Mouse (Mus musculus) neutrophil, adult 5-6 weeks (primary cell): ENCODE measurements around the gene Clba1. TPM values are rescaled to one million over a fixed set of nuclear protein-coding genes. Genes with fewer than 3 reads are reported as not detected.

Experiments used
- ATAC-seq: fragments of 151-379, 151-347 bp; 2 replicates; pipeline ENCODE4 v1.8.0; 2017; ENCODE audit warnings: mild to moderate bottlenecking, moderate TSS enrichment; ENCODE audit not compliant: insufficient number of reproducible peaks, poor library complexity, low FRiP score, severe bottlenecking; ENCODE audit errors: extremely low read depth
- total RNA-seq: library from RNA; stranded (forward); fragments of 200-1000 nt; gene quantifications from 2 replicates; pipeline ENCODE4 v1.2.3, GENCODE M21; 2017

Gene Clba1
- 0.37 and 0.70 TPM in 2 replicates for total RNA-seq

DNA sequence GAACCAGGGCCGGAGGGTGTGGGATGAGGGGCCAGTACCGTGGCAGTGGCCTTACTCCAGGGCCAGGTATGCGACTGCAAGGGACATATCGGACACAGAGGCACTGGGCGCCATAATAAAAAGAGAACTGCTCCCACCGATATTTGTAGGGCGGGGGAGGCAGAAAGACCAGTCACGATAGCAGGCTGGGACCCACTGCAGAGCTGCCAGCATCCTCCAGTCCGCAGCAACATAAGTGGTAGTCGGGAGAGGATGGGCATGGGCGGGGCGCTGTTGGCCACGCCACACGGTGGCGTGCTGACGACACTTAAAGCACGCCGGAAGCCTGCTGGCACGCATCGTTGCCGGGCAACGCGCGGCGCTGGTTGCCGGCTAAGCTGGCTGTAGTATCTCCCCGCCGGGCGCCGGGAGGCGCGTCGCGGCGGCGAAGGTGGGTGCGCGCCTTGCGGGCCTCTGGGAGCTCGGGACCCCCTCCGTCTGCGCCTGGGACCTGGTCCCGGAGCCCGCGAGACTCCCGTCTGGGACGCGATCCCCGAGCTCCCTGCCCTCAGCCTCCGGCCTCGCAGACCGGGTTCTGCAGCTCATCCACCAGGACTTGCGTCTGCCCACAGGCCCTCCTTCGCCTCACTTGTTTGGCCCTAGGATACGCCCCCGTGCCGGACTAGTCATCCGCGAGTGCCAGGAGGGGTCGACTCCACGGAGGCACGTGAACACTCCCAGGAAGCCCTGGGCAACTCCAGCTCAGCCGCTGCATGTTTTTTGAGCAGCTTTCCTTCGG lies at the start of gene Clba1:
Clba1 (plus strand) TSS at position 351 of the 778 bp plus-strand sequence.
- ATAC-seq: peak; percentile 90

DNA sequence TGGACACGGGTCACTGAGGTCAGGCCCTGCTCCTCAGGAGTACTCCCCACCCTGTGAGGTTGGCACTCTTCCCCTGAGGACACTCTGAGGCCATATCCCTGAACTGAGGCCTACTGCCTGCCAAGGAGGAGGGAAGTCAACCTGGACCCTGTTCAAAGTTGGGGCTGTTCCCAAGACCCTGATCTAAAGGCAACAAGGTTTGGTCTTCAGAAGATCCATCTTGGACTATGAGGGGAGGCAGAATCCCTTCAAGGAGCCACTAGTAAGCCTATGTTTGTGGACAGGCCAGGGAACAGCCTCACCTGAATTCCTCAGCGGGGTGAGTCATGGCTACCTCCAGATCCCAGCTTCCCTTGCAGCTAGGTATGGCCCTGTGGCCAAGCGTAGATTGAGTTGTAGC lies 49.3 kb upstream of the Clba1 start:
- ATAC-seq: no peak

DNA sequence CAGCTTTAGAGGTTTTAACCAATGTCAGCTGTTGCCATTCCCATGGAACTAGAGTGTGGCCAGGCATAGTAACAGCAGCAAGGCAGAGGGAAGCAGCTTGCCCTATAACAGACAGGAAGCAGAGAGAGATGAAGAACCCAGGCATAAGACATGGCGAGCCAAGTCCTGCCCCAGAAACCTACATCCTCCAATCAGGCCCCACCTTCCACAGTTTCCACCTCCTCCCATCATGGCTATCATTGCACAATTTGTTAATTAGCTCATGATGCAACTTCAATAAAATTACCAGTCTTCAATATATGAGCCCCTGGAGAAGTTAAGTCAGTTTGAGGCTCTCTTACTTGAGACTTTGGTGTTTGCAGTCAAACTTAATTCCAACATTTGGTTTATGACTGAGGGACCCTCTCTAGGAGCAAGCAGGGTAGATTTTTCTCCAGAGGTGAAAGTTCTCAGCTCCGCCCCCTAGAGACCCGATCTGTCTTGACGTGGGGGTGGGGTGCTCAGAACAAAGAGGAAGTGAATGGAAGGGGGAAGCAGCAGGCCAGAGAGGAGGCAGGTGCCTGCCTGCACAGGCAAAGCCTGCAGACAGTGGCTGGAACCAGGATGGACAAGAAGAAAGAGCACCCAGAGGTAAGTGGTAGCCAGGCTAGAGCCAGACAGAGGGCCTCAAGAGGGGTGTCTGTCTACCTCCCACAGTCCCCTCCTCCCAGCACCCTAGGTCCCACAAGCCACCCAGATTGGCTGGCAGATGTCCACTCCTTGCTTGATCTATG lies 48.4 kb upstream of the Clba1 start, which contains the start of gene Pld4:
Pld4 (plus strand) TSS at position 502 of the 773 bp plus-strand sequence.
- ATAC-seq: peak; percentile 42; the same call in 1 of the 2 replicates

DNA sequence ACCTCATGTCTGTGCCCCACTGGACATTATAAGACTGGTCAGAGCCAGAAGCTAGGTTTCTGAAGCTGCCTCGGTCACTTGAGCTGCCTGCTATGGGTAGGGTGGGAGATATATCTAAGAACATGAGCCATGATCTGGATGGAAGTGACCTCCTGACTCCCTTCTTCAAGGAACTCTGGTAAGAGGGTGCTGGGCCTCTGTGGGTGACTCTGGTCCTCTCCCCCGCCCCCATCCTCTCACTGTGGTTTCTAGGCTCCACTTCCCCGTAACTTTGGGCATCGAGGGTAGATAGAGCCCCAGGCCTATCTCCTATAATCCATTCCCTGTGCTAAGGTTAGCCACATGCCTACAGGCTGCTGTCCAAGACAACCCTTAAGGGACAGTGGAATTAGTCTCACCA lies 47.3 kb upstream of the Clba1 start:
- no peak for ATAC-seq

DNA sequence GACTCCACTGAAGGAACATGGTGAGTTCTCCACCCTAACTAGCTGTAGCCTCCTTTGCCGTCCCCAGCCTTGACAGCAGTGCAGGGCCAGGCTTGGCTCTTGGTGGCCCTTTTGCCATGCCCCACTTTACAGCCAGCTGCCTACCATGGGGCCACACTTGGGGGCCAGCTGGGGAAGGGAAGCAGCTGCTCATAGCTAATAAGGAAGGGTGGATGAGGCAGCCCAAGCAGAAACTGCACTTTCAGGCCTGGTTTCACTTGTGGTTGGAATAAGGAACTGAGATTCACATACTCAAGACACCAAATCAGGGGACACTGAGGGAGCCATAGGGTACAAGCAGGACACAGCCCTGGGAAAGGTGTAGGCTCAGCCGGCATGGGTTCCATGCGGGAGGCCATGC lies 46.7 kb upstream of the Clba1 start:
- peak; percentile 73 for ATAC-seq

DNA sequence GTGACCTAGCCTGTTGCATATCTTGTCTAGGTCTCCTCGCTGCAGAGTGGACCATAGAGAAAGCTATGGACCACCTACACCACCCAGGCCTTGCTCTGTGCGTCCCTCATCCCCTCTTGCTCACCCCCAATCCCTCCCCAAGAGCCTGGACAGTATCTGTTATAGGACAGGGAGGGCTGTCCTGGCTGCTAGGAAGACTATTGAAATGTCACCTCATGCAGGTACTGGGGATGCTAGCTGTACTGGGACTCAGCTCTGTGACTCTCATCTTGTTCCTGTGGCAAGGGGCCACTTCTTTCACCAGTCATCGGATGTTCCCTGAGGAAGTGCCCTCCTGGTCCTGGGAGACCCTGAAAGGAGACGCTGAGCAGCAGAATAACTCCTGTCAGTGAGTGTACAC lies 45.6 kb upstream of the Clba1 start:
- ATAC-seq: no peak

DNA sequence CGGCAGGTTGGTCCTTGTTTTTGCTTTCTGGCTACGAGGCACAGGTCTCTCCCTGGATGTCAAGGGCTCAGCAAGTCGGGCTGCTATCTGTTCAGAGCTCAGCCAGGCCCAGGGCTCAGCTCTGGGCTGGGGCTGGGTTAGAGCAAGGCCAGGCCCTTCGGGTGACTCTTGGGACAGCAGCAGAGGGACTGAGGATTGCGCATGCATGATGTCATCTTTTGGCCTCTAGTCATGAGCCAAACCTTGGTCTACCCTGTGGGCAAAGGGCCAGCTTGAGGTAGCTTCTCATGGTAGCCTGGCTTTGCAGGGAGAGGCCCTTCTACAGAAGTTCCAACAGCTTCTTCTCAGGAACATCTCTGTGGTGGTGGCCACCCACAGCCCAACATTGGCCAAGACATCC lies 44.6 kb upstream of the Clba1 start:
- no peak for ATAC-seq

DNA sequence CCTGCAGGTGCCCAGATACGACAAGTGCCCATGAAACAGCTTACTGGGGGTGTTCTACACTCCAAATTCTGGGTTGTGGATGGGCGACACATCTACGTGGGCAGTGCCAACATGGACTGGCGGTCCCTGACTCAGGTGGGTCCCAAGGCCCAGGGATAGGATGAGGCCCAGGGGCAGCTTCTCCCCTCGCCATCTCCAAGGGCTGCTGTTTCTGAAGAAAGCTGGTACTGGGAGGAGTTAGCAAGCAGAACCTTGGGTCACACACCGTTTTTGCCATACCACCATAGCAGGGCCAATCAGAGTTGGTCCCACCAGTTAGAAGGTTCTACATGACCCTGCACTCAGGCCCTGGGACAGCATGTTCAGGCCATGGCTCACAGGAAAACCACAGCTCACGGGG lies 43.7 kb upstream of the Clba1 start:
- ATAC-seq: no peak

DNA sequence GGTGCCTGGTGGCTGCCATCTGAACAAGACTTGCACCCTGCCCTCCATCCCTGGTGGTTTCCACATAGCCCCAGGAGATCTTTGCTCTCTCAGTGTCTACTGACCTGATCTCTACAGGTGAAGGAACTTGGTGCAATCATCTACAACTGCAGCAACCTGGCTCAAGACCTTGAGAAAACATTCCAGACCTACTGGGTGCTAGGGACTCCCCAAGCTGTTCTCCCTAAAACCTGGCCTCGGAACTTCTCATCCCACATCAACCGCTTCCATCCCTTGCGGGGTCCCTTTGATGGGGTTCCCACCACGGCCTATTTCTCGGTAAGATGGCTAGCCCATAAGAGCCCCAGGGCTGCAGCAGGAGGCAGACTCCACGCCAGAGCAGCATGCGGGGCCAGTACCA lies 42.2 kb upstream of the Clba1 start:
- no peak for ATAC-seq

DNA sequence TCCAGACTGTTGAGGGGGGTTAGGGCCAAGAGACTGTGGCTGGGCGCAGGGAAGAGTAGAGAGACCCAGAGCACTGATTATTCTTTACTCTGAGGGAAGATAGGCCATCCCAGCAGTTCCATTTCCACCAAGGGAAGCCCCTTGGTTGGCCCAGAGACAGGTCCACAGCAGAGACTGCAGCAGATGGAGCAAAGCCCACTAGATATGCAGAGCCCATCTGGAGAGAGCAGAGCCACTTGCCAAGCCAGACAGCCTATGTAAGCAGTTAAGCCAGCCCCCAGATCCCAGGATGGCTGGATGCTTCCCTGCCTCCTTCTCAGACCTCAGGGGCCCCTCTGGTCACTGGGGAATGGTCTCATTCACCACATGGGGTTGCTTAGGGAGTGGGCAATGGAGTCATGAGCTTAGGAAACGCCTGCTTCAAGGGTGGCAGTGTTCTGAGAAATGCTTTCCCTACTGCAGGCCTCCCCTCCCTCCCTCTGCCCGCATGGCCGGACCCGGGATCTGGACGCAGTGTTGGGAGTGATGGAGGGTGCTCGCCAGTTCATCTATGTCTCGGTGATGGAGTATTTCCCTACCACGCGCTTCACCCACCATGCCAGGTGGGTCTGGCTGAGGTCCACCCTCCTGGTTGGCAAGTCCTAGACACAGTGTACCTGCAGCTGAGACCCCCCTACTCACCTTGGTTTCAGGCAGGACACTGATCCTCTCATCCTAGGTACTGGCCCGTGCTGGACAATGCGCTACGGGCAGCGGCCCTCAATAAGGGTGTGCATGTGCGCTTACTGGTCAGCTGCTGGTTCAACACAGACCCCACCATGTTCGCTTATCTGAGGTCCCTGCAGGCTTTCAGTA lies 41.5 kb upstream of the Clba1 start:
- ATAC-seq: no peak

DNA sequence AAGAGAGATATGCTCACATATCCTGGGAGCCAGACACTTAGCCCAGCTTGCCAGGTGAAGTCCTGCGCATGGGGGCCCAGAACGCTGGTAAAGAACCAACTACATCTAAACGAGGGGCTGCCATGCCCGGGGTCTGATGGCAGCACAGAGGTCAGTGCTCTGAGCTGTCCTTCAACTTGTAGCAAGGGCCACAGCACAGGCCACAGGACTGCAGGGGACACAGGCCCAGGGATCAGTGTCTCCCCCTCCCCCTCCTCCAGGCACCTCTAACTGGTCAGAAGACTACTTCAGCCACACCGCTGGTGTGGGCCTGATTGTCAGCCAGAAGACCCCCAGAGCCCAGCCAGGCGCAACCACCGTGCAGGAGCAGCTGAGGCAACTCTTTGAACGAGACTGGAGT lies 40.6 kb upstream of the Clba1 start:
- ATAC-seq: no peak

DNA sequence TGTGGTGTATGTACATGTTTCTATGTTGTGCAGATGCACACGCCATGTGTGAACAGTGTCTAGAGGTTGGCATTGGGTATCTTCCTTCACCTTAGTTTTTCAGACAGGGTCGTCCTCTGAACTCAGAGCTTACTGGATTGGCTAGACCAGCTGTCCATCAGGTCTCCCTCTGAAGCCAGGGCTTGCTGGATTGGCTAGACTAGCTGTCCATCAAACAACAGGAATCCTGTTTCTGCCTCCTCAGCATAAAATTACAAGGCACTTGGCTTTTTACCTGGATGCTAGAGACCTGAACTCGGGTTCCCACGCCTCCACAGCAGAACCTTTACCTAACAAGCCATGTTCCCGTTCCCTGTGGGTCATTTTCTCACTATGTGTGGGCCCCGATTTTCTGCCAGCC lies 39.7 kb upstream of the Clba1 start:
- ATAC-seq: no peak

DNA sequence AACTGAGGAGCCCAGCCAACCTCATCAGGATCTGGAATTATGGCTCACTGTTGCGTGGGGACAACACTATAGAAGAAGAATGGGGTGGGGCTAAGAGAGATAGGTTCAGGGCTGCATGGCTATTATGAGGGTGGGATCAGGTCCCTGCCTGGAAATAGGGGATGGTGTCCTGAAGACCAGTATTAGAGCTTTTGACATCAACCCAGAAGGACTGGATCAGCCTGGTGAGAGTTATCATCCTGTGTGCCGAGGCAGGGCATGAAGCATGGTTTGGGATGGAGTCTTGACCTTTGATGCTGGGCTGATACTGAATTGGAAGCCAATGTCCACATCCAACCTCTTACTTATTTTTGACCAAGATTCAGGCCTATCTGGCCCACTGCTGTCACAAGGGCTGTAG lies 39.0 kb upstream of the Clba1 start:
- no peak for ATAC-seq

DNA sequence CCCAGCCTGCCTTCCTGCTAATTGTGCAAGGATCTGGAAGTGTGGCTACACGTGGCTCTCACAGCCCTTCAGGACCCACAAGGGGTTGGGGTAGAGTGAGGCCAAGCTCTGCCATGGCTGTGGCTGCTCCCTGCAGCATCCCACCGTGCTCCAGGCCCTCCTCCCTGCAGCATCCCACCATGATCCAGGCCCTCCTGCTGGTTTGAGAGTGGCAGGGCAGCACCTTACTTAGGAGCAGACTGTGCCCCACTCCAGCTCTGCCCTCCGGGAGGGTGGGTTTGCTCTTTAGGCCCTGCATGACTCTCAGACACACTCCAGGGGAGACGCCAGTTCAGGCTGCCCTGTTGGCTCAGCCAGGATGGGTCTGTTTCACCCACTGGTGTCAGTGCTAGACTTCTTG lies 38.3 kb upstream of the Clba1 start:
- no peak for ATAC-seq

DNA sequence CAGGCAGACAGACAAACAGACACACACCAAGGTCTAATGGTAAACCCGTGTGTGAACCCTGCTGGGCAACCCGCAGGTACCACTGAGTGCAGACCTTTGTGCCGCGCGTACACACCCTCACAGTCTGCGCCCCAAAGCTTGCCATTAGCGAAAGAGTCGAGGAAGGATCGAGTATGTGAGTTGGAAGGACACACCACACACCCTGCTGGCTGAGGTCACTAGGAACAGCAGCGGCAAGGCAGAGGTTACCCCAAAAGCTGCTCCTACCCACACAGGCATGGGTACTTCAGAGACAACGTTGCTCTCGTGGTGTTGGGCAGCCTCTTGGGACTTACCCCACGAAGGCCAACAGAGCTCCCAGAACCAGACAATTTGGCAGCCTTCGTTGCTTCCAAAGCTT lies 36.4 kb upstream of the Clba1 start:
- no peak for ATAC-seq

DNA sequence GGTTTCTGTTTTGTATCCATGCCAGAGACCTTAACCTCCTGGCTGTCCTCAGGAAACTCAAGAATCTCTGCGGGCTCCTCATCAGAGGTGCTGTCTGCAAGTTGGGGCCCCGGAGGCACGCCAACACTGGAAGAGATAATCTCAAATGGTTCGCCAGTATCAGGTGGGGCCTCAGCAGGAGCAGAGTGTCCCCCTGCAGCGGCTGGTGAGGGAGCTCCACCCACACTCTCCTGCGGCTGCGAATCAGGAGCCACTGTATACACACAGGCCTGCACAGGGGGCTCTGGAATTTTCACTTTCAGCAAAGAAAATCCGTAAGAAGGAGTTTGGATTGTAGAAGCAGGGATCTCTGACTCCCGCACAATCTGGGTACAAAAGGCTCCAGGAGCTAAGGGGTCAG lies 35.4 kb upstream of the Clba1 start:
- ATAC-seq: no peak

DNA sequence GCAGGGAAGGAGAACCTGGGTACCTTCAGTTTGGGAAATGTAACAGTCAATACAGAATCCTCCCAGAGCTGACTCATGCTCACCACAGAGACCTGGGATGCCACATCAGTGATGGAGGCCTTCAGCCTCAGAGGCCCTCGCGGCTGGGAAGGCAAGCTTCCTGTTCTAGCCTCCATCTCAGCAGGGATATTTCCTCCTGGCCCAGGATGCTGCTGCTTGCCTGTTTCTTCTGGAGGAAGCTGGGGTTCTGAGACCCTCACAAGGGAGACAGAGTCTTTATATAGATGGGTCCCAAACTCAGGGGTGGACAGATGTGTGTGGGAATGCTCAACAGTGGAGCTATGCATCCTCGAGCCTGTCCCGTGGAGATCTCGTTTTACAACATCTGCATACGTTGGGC lies 34.7 kb upstream of the Clba1 start:
- ATAC-seq: no peak

DNA sequence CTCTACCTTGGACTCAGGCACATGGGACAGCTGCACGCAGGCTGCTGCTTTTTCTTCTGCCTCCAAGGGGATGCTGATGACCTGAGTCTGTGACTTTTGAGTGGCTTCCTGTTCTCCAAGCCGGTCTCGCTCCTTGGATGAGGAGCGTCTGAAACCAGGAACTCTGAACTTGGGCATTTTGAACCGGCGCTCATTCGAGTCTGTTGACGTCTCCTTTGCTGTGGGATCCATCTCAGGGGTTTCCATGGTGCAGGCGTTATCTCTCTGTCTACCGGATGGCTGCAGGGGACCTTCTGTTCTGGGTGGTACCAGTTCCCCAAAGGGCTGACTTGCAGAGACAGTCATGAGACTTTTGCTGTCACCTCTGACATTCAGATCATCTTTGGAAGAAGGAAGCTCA lies 34.3 kb upstream of the Clba1 start:
- ATAC-seq: no peak

DNA sequence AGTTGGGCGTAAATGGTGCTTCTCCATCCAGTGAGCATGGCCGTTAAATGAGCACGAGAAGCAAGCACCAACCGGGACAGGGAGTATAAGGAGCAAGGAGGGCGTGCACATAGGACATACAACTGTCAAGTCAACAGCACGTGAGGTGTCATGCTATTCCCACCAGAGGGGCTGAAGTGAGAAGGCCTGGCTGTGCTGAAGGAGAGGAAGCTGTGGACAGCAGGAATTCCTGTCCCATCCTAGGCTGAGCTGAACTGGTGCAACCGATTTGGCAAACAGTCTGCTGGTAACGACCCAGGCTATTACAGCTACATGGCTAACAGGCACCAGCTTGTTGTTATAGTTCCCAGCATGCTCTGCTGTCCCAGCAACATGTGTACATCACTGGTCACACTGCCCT lies 17.7 kb upstream of the Clba1 start:
- ATAC-seq: no peak
